Mouse (Mus musculus) heart, embryonic 13.5 days (tissue): ENCODE results near the gene Hdac4. TPM values are rescaled to one million over a fixed set of nuclear protein-coding genes. Genes with fewer than 3 reads are reported as not detected.

Experiments
- ATAC-seq: fragments of 200-750 bp; cut with Nextera tagmentation; 2 replicates; pipeline ENCODE4 v1.8.0; 2017; ENCODE audit warnings: moderate TSS enrichment; ENCODE audit not compliant: insufficient number of reproducible peaks, low FRiP score, low TSS enrichment; ENCODE audit errors: extremely low read depth
- H3K27ac ChIP-seq: fragments of 300-500 bp; sonication (generic); replicated peaks from 2 replicates; pipeline ENCODE4 v1.5.1; 2015; ENCODE audit warnings: moderate library complexity, mild to moderate bottlenecking, inconsistent platforms
- H3K27me3 ChIP-seq: fragments of 300-500 bp; sonication (generic); replicated peaks from 2 replicates; pipeline ENCODE4 v1.6.1; 2015; ENCODE audit warnings: mild to moderate bottlenecking, inconsistent platforms
- H3K36me3 ChIP-seq: fragments of 300-500 bp; sonication (generic); 2 replicates; pipeline ENCODE4 v1.6.1; 2015; ENCODE audit warnings: mild to moderate bottlenecking, inconsistent platforms
- H3K4me1 ChIP-seq: fragments of 300-500 bp; sonication (generic); 2 replicates; pipeline ENCODE4 v1.6.1; 2015; ENCODE audit warnings: inconsistent platforms
- H3K4me2 ChIP-seq: fragments of 300-500 bp; sonication (generic); 2 replicates; pipeline ENCODE4 v1.6.1; 2015; ENCODE audit warnings: inconsistent platforms, mild to moderate bottlenecking, moderate library complexity
- H3K4me3 ChIP-seq: fragments of 300-500 bp; sonication (generic); 2 replicates; pipeline ENCODE4 v1.5.1; 2015; ENCODE audit warnings: moderate library complexity, mild to moderate bottlenecking, inconsistent platforms
- H3K9ac ChIP-seq: fragments of 300-500 bp; sonication (generic); 2 replicates; pipeline ENCODE4 v1.6.1; 2015; ENCODE audit warnings: inconsistent platforms, mild to moderate bottlenecking, moderate library complexity
- H3K9me3 ChIP-seq: fragments of 300-500 bp; sonication (generic); 2 replicates; pipeline ENCODE4 v1.6.1; 2016; ENCODE audit warnings: inconsistent platforms
- WGBS: fragments of 180-500 bp; shearing (Covaris S2); methylation state at CpG from one replicate; pipeline ENCODE4 v1.1.7; 2015; ENCODE audit warnings: mixed read lengths; 5-methylcytosine and 5-hydroxymethylcytosine counted together
- polyA plus RNA-seq: library from polyadenylated mRNA; unstranded; fragments of >200 nt; fragmentation: Nextera tagmentation; extraction: Ambion mirVana; gene quantifications from 2 replicates; pipeline ENCODE4 v1.2.1, GENCODE M21; 2015

Gene Hdac4
- polyA plus RNA-seq, 1 experiment from 2014 or later: 8.4 TPM

- Histone ChIP-seq H3K9ac (peak overlapping the region; percentile 96; the same call in 1 of the 2 replicates), H3K36me3 (no peaks in the 10 kb centered on the region), H3K4me3 (no peak overlapping the region), H3K4me2 (0 out of 2 replicates have a peak overlapping the region, but pooled peaks have one; percentile 13), H3K27me3 (no peaks in the 10 kb centered on the region), H3K9me3 (no peaks in the 10 kb centered on the region), H3K4me1 (peaks cover 60% of the 10 kb centered on the region), H3K27ac (peak overlapping the region; percentile 54)
- 72% methylated on average over 5 of the region's 5 CpGs for WGBS
- ATAC-seq: no peak
These were observed 17.9 kb downstream of the Hdac4 start for GRCm38 (mm10) chr1:92177599-92177998.

- Histone ChIP-seq H3K4me3 (no peak overlapping the region), H3K9ac (peak overlapping the region; percentile 40; the same call in 1 of the 2 replicates), H3K9me3 (no peaks in the 10 kb centered on the region), H3K36me3 (no peaks in the 10 kb centered on the region), H3K27ac (peak overlapping the region; percentile 54), H3K4me1 (peaks cover 64% of the 10 kb centered on the region), H3K4me2 (0 out of 2 replicates have a peak overlapping the region, but pooled peaks have one; percentile 13), H3K27me3 (no peaks in the 10 kb centered on the region)
- no peak for ATAC-seq
- 54% methylated on average over 3 of the region's 3 CpGs for WGBS
These were observed 18.3 kb downstream of the Hdac4 start for GRCm38 (mm10) chr1:92177196-92177595.

GRCm38 (mm10) chr1:92175266-92175665, 20.2 kb downstream of the Hdac4 start:
- Histone ChIP-seq H3K9ac (no peak overlapping the region), H3K4me2 (no peak overlapping the region), H3K36me3 (no peaks in the 10 kb centered on the region), H3K4me3 (no peak overlapping the region), H3K9me3 (no peaks in the 10 kb centered on the region), H3K4me1 (peaks cover 67% of the 10 kb centered on the region), H3K27me3 (no peaks in the 10 kb centered on the region), H3K27ac (no peak overlapping the region)
- no peak for ATAC-seq
- WGBS: 70% methylated on average over 6 of the region's 6 CpGs

GRCm38 (mm10) chr1:92174898-92175255, 20.6 kb downstream of the Hdac4 start:
- Histone ChIP-seq H3K9me3 (no peaks in the 10 kb centered on the region), H3K4me3 (no peak overlapping the region), H3K4me1 (peaks cover 68% of the 10 kb centered on the region), H3K4me2 (no peak overlapping the region), H3K27ac (no peak overlapping the region), H3K9ac (no peak overlapping the region), H3K36me3 (no peaks in the 10 kb centered on the region), H3K27me3 (no peaks in the 10 kb centered on the region)
- WGBS: 80% methylated on average over 5 of the region's 5 CpGs
- no peak for ATAC-seq

- H3K27ac ChIP-seq: no peak overlapping the region
- ATAC-seq: no peak
- no peaks in the 10 kb centered on the region for H3K27me3 ChIP-seq
- 77% methylated on average over 3 of the region's 3 CpGs for WGBS
- H3K9me3 ChIP-seq: no peaks in the 10 kb centered on the region
- H3K4me3 ChIP-seq: no peak overlapping the region
- H3K4me1 ChIP-seq: peaks cover 69% of the 10 kb centered on the region
- no peaks in the 10 kb centered on the region for H3K36me3 ChIP-seq
- H3K4me2 ChIP-seq: no peak overlapping the region
- no peak overlapping the region for H3K9ac ChIP-seq
These were observed 21.1 kb downstream of the Hdac4 start for GRCm38 (mm10) chr1:92174251-92174897.

GRCm38 (mm10) chr1:92170616-92171235, 24.8 kb downstream of the Hdac4 start:
- Histone ChIP-seq H3K9ac (no peak overlapping the region), H3K4me3 (no peak overlapping the region), H3K27me3 (no peaks in the 10 kb centered on the region), H3K27ac (no peak overlapping the region), H3K4me2 (no peak overlapping the region), H3K9me3 (no peaks in the 10 kb centered on the region), H3K4me1 (peaks cover 73% of the 10 kb centered on the region), H3K36me3 (no peaks in the 10 kb centered on the region)
- 86% methylated on average over 5 of the region's 5 CpGs for WGBS
- no peak for ATAC-seq

GRCm38 (mm10) chr1:92169776-92170055, 25.8 kb downstream of the Hdac4 start:
- Histone ChIP-seq H3K27me3 (no peaks in the 10 kb centered on the region), H3K4me2 (no peak overlapping the region), H3K9ac (no peak overlapping the region), H3K4me3 (no peak overlapping the region), H3K36me3 (no peaks in the 10 kb centered on the region), H3K27ac (no peak overlapping the region), H3K4me1 (peaks cover 65% of the 10 kb centered on the region), H3K9me3 (no peaks in the 10 kb centered on the region)
- no peak for ATAC-seq

GRCm38 (mm10) chr1:92168900-92169775, 26.4 kb downstream of the Hdac4 start:
- WGBS: 76% methylated on average over 4 of the region's 4 CpGs

GRCm38 (mm10) chr1:92163932-92164331, 31.6 kb downstream of the Hdac4 start:
- Histone ChIP-seq H3K9ac (no peak overlapping the region), H3K36me3 (no peaks in the 10 kb centered on the region), H3K4me3 (no peak overlapping the region), H3K27ac (no peak overlapping the region), H3K9me3 (no peaks in the 10 kb centered on the region), H3K27me3 (no peaks in the 10 kb centered on the region), H3K4me1 (peaks cover 51% of the 10 kb centered on the region), H3K4me2 (no peak overlapping the region)
- WGBS: 93% methylated on average over 1 of the region's 1 CpGs
- no peak for ATAC-seq

More at GRCm38 (mm10) chr1:92168900-92169775, 26.4 kb downstream of the Hdac4 start:
- H3K27ac ChIP-seq: no peak overlapping the region
- H3K36me3 ChIP-seq: no peaks in the 10 kb centered on the region
- no peak overlapping the region for H3K4me2 ChIP-seq
- no peaks in the 10 kb centered on the region for H3K9me3 ChIP-seq
- no peak overlapping the region for H3K4me3 ChIP-seq
- H3K4me1 ChIP-seq: peaks cover 59% of the 10 kb centered on the region
- no peak for ATAC-seq
- H3K9ac ChIP-seq: no peak overlapping the region
- no peaks in the 10 kb centered on the region for H3K27me3 ChIP-seq

- no peak for ATAC-seq
- Histone ChIP-seq H3K4me1 (peaks cover 29% of the 10 kb centered on the region), H3K27me3 (no peaks in the 10 kb centered on the region), H3K9me3 (no peaks in the 10 kb centered on the region), H3K4me3 (no peak overlapping the region), H3K36me3 (no peaks in the 10 kb centered on the region), H3K27ac (no peak overlapping the region), H3K4me2 (no peak overlapping the region), H3K9ac (no peak overlapping the region)
- WGBS: 32% methylated on average over 4 of the region's 4 CpGs
These were observed 35.7 kb downstream of the Hdac4 start for GRCm38 (mm10) chr1:92159804-92160203.

GRCm38 (mm10) chr1:92150201-92150600, 45.3 kb downstream of the Hdac4 start:
- no peak overlapping the region for H3K27ac ChIP-seq
- H3K9me3 ChIP-seq: no peaks in the 10 kb centered on the region
- no peak for ATAC-seq
- no peak overlapping the region for H3K4me2 ChIP-seq
- H3K36me3 ChIP-seq: peaks cover 13% of the 10 kb centered on the region
- WGBS: 50% methylated on average over 1 of the region's 1 CpGs
- H3K4me3 ChIP-seq: no peak overlapping the region
- H3K27me3 ChIP-seq: no peaks in the 10 kb centered on the region
- H3K4me1 ChIP-seq: 0 out of 2 replicates have a peak, but pooled peaks cover 12% of the 10 kb centered on the region
- no peak overlapping the region for H3K9ac ChIP-seq
